Mouse (Mus musculus): ENCODE results near the gene Gm1330.
"Not testable (repeated sequence)": the region's sequence is repeated elsewhere in the genome, so short reads cannot be mapped to it uniquely, and the experiment has no call there.

Gene Gm1330

DNA sequence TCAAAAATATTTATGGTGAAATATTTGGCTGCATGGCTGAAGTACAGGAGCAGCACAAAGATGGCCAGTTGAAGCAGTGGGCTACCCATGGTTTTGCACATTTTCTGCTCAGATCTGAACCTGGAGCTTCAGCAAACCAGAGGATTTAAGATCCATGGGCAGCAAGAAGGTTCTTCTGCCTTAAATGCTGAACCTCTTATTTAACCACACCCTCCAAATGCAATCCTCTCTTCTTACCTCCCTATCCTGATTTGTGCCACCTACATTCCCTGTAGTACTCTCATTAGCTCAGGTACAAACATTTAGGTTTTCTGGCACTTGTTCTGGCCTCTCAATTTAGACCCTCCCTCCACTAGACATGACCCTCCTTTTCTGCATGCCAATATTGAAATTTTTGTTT, at the start of gene Gm1330:
Gene Gm1330, minus strand, starts transcription at position 101 of the 400 bp plus-strand sequence.
- DNase-seq (ENCODE audit: low spot score) = no peak

DNA sequence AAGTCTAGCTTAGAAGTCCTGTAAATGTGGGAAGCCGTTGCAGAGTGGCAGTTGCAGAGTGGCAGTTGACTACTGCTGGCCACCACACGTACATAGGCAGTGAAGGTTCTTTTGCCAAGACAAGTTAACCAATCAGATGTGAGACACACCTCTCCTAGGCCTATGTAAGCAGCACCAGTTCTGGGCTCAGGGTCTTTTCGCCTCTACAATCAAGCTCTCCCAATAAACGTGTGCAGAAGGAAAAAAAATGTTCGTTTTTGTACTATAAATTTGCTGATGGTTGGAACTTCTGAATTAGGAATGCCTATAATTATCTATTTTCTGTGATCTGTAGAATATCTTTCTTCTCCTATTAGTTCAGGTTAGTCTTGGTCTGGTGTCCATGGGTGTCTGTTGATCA, 14.1 kb upstream of the Gm1330 start, which contains the start of gene Gm10750:
Gene Gm10750, minus strand, starts transcription at position 101 of the 400 bp plus-strand sequence.
- not testable (repeated sequence) for DNase-seq (ENCODE audit: low spot score)

DNA sequence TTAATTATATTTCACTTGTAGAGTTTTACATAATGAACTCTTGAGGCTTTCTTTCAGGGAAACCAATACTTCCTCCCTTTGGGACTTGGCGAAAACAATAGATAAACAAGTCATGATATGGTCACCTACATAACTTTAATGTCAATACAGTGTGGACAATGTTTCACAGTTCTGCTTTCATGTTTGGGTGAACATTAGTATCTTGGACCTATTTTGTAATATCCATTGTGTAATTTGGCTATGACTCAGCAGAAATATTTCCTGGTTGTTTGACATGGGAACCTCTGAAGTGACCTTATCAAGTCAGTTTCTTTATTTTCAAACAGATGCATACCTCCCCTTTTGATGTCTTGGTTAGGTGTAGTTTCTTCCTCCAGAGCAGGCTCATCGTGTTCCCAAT, 1.8 kb upstream of the Gm1330 start:
- no peak for DNase-seq (ENCODE audit: low spot score)

DNA sequence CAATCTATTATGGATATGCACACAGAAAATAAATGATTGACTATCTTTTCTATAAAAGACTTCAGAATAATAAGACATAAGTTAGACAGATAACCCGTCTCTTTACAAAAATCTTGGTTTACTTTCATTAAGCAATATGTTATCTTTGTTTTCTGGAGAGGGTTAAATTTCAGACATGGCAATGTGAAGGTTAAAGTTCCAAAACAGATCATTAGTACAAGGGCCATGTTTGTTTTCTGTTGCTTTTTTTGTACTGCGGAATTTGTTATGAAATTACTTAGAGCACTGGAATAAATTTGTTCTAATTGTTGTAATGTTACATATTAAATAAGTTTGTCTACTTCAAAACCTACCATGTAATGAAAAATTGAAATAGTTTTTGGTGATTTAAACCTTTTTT, 7.9 kb downstream of the Gm1330 start:
- DNase-seq (ENCODE audit: low spot score) = no peak

All from testis, postnatal 14 days (tissue).